Mouse (Mus musculus): ENCODE measurements around the gene Hivep2. TPM values are rescaled to one million over a fixed set of nuclear protein-coding genes. Genes with fewer than 3 reads are reported as not detected.

The Hivep2 gene
- total RNA-seq, 2 experiments from 2014 or later, result 287 to 310 TPM

DNA sequence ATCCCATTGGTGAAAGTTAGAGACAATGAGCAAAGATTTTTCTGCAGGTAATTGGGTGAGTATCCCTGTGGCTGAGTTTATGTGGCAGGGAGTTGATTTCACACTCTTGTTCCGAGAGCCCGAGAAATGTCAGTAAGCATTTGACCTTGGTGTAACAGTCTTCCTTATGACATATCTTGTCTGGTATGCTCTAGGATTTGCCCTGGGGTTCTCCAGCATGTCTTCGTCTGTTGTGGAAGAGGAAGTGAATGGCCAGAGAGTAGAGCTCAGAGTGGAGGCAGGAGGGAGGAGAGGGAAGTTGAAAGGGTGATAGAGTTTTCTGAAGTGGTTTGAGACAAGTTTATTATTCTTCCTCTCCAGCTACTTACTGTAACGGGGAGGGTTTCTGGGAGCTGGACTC, 223.2 kb downstream of the Hivep2 start:
- no peak for DNase-seq (ENCODE audit: low spot score in 2 of 2)
- intact Hi-C loops (cut with DNase I), result no loop called here

DNA sequence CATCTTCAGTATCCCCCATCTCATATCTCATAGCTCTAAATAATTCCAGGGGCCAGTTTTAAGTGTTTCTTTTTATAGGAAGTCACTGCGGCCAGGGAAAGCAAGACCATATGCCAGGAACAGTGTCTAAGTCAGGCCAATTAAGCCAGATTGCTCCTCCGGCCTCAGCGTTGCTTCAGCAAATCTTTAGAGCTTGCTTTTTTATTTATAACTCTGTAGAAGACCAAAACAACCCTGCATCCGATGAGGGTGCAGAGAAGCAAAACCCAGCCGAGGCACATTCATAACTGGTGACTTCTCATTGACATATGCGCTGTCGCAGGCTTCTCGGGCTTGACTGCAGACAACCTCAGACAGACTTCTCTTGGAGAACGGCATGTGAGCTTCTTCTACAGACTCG, 225.3 kb downstream of the Hivep2 start:
- intact Hi-C loops (cut with DNase I), result no loop called here

GRCm38 (mm10) chr10:14192156-14192555, 226.3 kb downstream of the Hivep2 start:
- DNase-seq (ENCODE audit: low spot score in 2 of 2), result no peak
- intact Hi-C loops (cut with DNase I), result no loop called here

More for the DNA sequence above, 225.3 kb downstream of the Hivep2 start:
- DNase-seq (ENCODE audit: low spot score in 2 of 2), result no peak

- peak; percentile 34 to 71 for DNase-seq (ENCODE audit: low spot score in 2 of 2)
- intact Hi-C loops (cut with DNase I), result no loop called here
Measured at GRCm38 (mm10) chr10:14193702-14194101, 227.8 kb downstream of the Hivep2 start.

DNA sequence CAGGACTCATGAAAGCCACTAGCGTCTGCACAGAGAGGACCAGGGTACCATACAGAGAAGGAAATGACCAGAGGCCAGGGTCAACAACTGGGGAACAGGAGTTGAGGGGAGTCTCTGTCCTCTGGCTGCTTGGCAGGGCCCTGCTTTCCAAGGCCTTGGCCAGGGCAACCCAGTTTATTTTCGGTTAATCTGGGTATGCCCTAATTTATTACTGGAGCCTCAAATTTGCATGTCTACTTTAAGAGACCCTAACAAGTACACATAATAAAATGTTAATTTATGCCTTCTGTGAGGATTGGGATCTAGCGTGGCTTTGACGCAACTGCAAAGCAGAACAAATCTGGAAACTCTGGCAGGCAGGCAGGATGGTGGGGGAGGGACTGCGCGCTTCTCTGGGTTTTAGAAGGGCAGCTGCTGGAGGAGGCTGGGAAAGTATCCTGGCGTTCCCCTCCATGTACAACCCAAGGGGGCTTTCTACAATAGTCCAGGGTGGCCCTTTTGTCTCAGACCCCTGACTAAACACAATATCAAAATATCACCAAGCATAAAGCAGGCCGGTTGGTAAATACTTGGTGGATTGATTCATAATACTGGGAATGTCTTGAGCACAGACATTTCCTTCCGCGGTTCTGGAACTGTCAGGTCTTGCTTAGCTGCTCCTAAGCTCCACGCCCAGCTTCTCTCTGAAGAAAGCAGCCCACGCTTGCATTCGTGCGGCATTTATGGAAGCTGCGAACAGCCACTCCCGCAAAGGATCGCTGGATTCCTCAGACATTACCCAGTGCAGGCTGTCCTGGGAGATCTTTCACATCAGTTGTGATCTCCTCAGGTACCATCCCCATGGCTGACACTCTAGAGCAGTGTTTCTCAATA, 230.1 kb downstream of the Hivep2 start:
- peak; percentile 81 to 86 for DNase-seq (ENCODE audit: low spot score in 2 of 2)
- intact Hi-C loops (cut with DNase I), result loop anchor here (2.0 to 5.0 kb wide), 3 partner anchors 17 to 229 kb away; partner anchors contain the start of gene Hivep2

GRCm38 (mm10) chr10:14196785-14197184, 230.9 kb downstream of the Hivep2 start:
- intact Hi-C loops (cut with DNase I), result loop anchor here (2.0 to 5.0 kb wide), 3 partner anchors 16 to 229 kb away; partner anchors contain the start of gene Hivep2
- no peak for DNase-seq (ENCODE audit: low spot score in 2 of 2)

DNA sequence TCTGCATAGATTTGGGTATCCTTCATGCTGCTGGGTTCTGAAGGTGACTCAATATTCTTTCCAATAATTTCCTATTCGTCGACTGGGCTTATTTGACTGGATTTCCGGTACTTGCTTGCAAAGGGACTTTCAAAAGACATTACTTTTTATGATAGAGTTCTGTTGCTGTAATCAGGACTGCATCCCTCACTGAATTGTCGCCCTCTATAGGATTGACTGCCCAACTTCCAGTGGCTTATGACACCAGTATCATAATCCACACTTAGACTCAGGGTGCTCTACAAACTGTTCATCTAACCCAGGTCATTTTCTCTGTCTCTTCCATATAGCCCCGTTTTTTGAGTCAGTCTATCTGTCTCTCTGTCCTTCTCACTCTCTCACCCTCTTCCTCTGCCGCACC, 231.4 kb downstream of the Hivep2 start:
- DNase-seq (ENCODE audit: low spot score in 2 of 2), result no peak
- intact Hi-C loops (cut with DNase I), result loop anchor here (2.0 to 5.0 kb wide), 3 partner anchors 16 to 230 kb away; partner anchors contain the start of gene Hivep2

GRCm38 (mm10) chr10:14199332-14199731, 233.5 kb downstream of the Hivep2 start:
- DNase-seq (ENCODE audit: low spot score in 2 of 2), result no peak
- intact Hi-C loops (cut with DNase I), result loop anchor here (5.0 kb wide), 2 partner anchors 62 to 232 kb away; partner anchors contain the start of gene Hivep2

DNA sequence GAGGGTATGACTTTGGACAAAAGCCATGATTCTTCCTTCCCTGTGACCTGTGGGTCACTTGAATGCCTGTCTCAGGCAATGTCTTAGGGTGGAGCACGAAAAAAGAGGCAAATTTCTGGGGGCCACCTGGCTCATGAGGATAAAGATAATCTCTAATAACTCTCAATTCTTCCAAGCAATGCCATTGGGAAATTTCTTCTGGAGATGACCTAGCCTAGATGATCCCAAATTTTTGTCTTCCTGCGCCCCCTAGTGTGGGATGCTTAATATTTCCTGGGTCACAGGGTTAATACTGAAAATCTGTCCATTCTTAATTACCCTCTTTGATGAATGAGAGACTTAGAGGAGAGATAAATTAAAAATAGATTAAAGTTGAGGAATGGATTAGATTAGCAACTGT, 234.4 kb downstream of the Hivep2 start:
- intact Hi-C loops (cut with DNase I), result loop anchor here (10.0 kb wide), 1 partner anchor 636 kb away; no protein-coding TSS in a partner anchor
- no peak for DNase-seq (ENCODE audit: low spot score in 2 of 2)

Other genes starting within 250 kb of the Hivep2 start
- gene Aig1, start 97.1 kb upstream of the Hivep2 start, total RNA-seq (2021), result 10 to 100 TPM; 68.6 to 77.5 TPM

Data from left cerebral cortex, postnatal 14 days (tissue).